Mouse (Mus musculus): ENCODE results near the gene Slc18a3.

DNA sequence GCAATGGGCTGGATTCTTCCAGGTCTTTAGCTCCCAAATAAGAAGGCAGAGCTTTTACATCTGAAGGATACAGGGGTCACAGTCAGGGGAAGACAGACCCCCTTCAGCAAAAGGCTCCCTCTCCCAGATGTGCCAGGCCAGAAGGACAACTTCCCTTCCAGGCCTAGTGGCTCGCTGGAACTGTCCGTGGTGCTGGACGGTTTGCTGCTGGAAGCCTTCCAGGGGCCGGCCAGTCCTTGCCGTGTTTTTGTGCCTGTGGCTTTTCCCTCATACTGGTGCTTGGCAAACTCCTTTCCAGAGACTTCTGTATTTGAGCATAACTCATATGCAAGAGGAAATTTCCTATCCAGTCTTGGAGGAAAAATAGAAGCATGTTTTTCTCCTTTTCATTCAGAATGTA is 3.0 kb upstream of the Slc18a3 start:
- TF ChIP-seq CTCF (IDR thresholded peaks at IDR 0.05; ENCODE audit: insufficient read depth, low read depth, low read length) (no peak), POLR2A (IDR thresholded peaks at IDR 0.05; ENCODE audit: insufficient read depth, low read depth, low read length) (no peak)
